Mouse (Mus musculus): ENCODE data around the gene Deaf1.

Gene Deaf1

GRCm38 (mm10) chr7:141297926-141298650 is 29.4 kb downstream of the Deaf1 start:
- no peak for DNase-seq (ENCODE audit: low spot score)

- DNase-seq (ENCODE audit: low spot score) = no peak
Observed at GRCm38 (mm10) chr7:141294479-141294878, 33.0 kb downstream of the Deaf1 start.

GRCm38 (mm10) chr7:141293852-141294471 is 33.5 kb downstream of the Deaf1 start:
- DNase-seq (ENCODE audit: low spot score) = no peak

DNA sequence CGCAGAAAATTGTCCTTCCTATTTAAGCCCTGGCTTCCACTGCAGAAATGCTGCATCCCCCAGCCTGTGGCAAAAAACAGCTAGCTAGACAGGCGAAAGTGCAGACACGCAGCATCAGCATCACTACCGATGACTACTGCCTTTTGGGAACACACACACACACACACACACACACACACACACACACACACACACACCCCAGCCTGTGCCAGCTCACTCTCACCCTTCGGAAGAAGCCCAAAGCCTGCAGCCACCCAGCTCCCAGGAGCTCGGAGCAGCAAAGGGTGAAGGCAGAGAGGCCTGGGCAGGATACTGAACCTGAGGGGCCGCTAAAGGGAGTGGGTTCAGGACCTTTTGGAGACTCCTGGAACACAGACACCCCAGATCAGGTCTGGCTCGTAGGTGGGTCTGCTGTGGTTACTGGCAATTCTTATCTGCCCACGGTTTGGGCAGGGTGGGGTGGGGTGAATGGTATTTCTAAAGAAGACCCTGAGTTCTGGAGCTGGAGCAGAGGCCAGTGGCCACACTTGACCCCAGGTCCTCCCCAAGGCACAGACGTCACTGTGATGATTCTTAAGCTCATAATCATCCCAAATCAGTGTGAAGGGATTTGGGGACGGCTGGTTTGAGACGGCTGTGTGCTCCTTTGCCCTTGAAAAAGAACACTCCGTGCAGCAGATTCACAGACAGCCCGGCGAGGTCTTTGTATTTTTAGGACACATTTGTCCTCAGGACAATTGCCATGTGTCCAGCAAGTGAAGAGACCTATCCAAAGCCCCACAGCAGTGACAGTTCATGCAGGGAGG is 34.7 kb downstream of the Deaf1 start:
- DNase-seq (ENCODE audit: low spot score) = no peak

GRCm38 (mm10) chr7:141291921-141292582 is 35.4 kb downstream of the Deaf1 start, which contains the start of gene Drd4:
Drd4 (plus strand) TSS chr7:141292006.
- no peak for DNase-seq (ENCODE audit: low spot score)

DNA sequence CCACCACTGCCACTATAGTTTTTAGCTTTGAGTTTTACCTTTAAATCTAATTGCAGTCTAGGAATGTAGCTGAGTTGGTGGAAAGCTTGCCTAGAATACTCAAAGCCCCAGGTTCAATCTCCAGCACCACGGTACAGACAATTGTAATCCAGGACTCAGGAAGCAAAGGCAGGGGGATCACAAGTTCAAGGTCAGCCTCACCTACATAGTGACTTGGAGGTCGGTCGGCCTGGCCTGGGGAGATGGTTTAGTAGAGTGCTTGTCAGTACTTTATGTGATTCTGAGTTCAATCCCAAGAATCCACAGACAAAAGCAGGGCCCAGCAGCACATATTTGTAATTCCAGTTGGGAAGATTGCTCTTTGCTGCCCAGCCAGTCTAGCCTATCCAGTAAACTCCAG is 39.4 kb downstream of the Deaf1 start:
- DNase-seq (ENCODE audit: low spot score) = no peak

DNA sequence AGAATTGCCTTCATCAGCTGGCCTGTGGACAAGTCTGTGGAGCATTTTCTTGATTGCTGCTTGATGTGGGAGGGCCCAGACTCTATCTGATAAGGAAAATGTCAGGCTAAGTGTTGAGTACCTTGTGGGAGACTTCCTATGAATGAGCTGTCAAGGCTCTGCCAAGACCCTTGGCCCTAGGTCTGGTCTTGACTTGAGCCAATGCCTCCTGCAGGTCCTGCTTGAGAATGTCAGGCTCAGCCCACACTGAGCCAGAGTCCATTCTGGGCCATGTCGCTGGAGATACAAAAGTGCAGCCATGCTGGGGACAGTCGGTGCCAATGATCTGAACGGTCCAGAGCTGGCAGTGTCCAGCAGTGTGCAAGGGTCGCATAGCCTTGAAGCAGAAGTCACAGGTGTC is 44.7 kb downstream of the Deaf1 start:
- no peak for DNase-seq (ENCODE audit: low spot score)

- no peak for DNase-seq (ENCODE audit: low spot score)
Observed at GRCm38 (mm10) chr7:141281442-141281841, 46.0 kb downstream of the Deaf1 start.

- no peak for DNase-seq (ENCODE audit: low spot score)
Observed at GRCm38 (mm10) chr7:141278766-141279590, 48.5 kb downstream of the Deaf1 start, which contains the start of gene Sct. Sct (minus strand) TSS chr7:141279133.

GRCm38 (mm10) chr7:141277701-141278678 is 49.5 kb downstream of the Deaf1 start:
- no peak for DNase-seq (ENCODE audit: low spot score)

- no peak for DNase-seq (ENCODE audit: low spot score)
Observed at GRCm38 (mm10) chr7:141276546-141276945, 50.9 kb downstream of the Deaf1 start, which contains the start of gene Cdhr5. Cdhr5 (minus strand) TSS chr7:141276786.

GRCm38 (mm10) chr7:141275356-141275755 is 52.1 kb downstream of the Deaf1 start:
- no peak for DNase-seq (ENCODE audit: low spot score)

- no peak for DNase-seq (ENCODE audit: low spot score)
Observed at GRCm38 (mm10) chr7:141270631-141271030, 56.9 kb downstream of the Deaf1 start.

DNA sequence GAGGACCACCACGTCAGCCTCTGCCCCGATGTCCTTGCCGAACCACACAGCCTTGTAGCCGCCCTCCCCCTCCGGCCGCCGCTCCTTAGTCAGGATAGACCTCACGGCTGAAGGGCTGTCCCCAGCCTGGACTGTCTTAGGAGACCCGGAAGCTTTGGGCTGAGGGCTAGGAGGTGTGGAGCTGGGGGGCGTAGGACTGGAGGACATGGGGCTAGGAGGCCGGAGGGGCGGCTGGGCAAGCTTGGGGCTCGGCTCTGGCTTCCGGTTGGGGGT is 58.3 kb downstream of the Deaf1 start:
- DNase-seq (ENCODE audit: low spot score) = no peak

DNA sequence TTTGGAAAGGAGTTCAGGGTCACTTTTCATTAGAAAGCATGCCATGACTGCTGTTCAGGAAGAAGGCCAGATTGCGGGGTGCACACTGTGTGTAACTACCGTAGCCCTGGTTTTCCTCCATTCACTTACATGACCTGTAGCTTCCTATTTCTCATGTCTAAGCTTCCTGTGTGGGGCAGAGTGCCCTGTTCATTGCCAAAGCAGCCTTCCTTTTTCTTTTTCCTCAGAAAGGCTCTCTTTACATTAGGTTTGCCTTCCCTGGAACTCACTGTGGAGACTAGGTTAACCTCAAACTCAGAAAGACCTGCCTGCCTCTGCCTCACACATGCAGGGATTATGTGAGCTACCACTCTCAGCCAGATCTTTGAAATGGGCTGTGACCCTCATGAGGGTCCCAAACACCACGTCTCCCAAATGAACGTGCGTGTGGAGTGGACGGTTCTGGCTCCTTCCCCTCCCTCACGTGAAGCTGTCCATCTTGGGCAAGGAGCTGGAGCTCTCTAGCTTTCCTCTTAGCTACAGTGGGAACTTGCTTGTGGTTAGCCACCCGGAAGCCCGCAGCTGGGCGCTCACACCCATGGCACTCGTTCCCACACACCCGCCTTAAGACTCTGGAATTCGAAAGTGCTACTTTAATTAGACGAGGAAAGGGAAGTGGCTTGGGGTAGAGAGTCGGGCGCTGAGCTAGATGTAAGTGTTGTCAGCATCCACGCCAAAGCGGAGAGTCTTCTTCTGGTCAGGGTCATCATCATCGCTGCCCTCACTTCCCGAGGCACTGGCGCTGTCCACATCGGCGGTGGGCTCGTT is 58.8 kb downstream of the Deaf1 start:
- DNase-seq (ENCODE audit: low spot score) = no peak

GRCm38 (mm10) chr7:141265739-141266561 is 61.5 kb downstream of the Deaf1 start, which contains the start of gene Irf7:
Irf7 (minus strand) TSS chr7:141266481.
- DNase-seq (ENCODE audit: low spot score) = peak; percentile 84

DNA sequence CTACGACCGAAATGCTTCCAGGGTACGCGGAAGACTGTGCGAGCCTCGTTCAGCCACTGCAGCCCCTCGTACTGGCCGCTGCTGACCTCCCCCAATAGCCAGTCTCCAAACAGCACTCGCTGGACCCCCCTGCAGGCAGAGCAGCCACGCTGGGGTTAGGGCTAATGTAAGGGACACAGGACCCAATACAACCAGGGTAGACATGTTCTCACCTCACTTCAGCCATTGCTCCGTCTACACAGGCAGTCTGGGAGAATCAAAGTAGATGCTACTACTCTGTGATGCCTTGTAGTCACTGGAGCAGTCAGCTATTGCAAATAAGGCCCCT is 62.1 kb downstream of the Deaf1 start:
- DNase-seq (ENCODE audit: low spot score) = peak; percentile 23

DNA sequence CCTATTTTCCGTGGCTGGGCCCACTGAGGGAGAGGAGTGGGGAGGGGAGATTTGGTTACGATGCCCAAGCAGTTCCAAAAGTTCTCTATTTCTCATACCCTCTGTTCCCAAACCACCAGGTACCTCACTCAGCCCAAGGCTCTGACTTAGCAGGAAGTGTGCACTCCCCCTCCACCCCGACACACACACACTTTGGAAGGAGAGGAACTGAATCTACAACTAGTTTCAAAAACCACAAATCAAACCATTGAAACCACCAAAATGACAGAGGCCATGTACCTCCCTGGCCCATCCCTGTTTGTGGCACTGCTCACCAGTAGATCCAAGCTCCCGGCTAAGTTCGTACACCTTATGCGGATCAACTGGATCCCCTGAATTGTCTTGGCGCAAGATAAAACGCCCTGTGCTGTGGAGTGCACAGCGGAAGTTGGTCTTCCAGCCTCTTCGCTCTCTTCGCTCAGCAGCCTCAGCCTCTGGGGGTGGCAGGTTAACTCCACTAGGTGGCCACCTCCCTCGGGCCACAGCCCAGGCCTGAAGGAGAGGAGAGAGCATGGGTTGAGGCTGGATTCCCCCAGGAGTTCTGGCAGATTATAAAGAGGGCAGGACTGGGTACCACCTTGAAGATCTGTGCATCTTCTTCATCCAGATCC is 62.6 kb downstream of the Deaf1 start:
- DNase-seq (ENCODE audit: low spot score) = peak; percentile 54
